Mouse (Mus musculus): ENCODE measurements at regions not wholly inside any gene's neighbourhood (a gene's known extent, or its start where the extent isn't known, plus 50 kb on each side); places are given as distances from the start of the nearest gene placed in this dataset.

GRCm38 (mm10) chr2:160028459-160028858 is 305.5 kb downstream of the Gm826 start:
- Histone ChIP-seq H3K27me3 (ENCODE audit: control insufficient read depth, insufficient read depth, low read depth, low read length) (no peaks in the 10 kb centered on the region), H3K9ac (ENCODE audit: low read depth, low read length) (no peak overlapping the region), H3K4me1 (ENCODE audit: control insufficient read depth, low read depth, low read length) (no peaks in the 10 kb centered on the region), H3K4me2 (ENCODE audit: low read depth, low read length) (no peak overlapping the region), H3K36me3 (ENCODE audit: control insufficient read depth, insufficient read depth) (no peaks in the 10 kb centered on the region), H3K4me3 (ENCODE audit: low read depth, low read length) (no peak overlapping the region), H3K27ac (ENCODE audit: low read length) (no peak overlapping the region), H3K9me3 (replicated peaks; ENCODE audit: control insufficient read depth, low read length) (no peaks in the 10 kb centered on the region)
- ATAC-seq (ENCODE audit: low read depth) = no peak
- WGBS (ENCODE audit: insufficient replicate concordance) = 33% methylated on average over 2 of the region's 2 CpGs

- no peak overlapping the region for H3K9ac ChIP-seq (ENCODE audit: low read depth, low read length)
- 43% methylated on average over 3 of the region's 3 CpGs for WGBS (ENCODE audit: insufficient replicate concordance)
- H3K4me2 ChIP-seq (ENCODE audit: low read depth, low read length) = no peak overlapping the region
- no peaks in the 10 kb centered on the region for H3K27me3 ChIP-seq (ENCODE audit: control insufficient read depth, insufficient read depth, low read depth, low read length)
- H3K4me1 ChIP-seq (ENCODE audit: control insufficient read depth, low read depth, low read length) = no peaks in the 10 kb centered on the region
- no peaks in the 10 kb centered on the region for H3K9me3 ChIP-seq (replicated peaks; ENCODE audit: control insufficient read depth, low read length)
- H3K4me3 ChIP-seq (ENCODE audit: low read depth, low read length) = no peak overlapping the region
- H3K36me3 ChIP-seq (ENCODE audit: control insufficient read depth, insufficient read depth) = no peaks in the 10 kb centered on the region
- no peak for ATAC-seq (ENCODE audit: low read depth)
- no peak overlapping the region for H3K27ac ChIP-seq (ENCODE audit: low read length)
Measured at GRCm38 (mm10) chr2:160025911-160026310, 308.1 kb downstream of the Gm826 start.

GRCm38 (mm10) chr2:160021541-160021940 is 312.4 kb downstream of the Gm826 start:
- H3K4me3 ChIP-seq (ENCODE audit: low read depth, low read length) = no peak overlapping the region
- 52% methylated on average over 4 of the region's 4 CpGs for WGBS (ENCODE audit: insufficient replicate concordance)
- no peak overlapping the region for H3K4me2 ChIP-seq (ENCODE audit: low read depth, low read length)
- H3K27ac ChIP-seq (ENCODE audit: low read length) = no peak overlapping the region
- H3K27me3 ChIP-seq (ENCODE audit: control insufficient read depth, insufficient read depth, low read depth, low read length) = no peaks in the 10 kb centered on the region
- H3K9ac ChIP-seq (ENCODE audit: low read depth, low read length) = no peak overlapping the region
- no peaks in the 10 kb centered on the region for H3K9me3 ChIP-seq (replicated peaks; ENCODE audit: control insufficient read depth, low read length)
- no peak; the same call in 1 of the 2 replicates for ATAC-seq (ENCODE audit: low read depth)
- no peaks in the 10 kb centered on the region for H3K4me1 ChIP-seq (ENCODE audit: control insufficient read depth, low read depth, low read length)
- H3K36me3 ChIP-seq (ENCODE audit: control insufficient read depth, insufficient read depth) = no peaks in the 10 kb centered on the region

- no peak for ATAC-seq (ENCODE audit: low read depth)
- H3K4me2 ChIP-seq (ENCODE audit: low read depth, low read length) = no peak overlapping the region
- no peaks in the 10 kb centered on the region for H3K4me1 ChIP-seq (ENCODE audit: control insufficient read depth, low read depth, low read length)
- no peaks in the 10 kb centered on the region for H3K36me3 ChIP-seq (ENCODE audit: control insufficient read depth, insufficient read depth)
- H3K27me3 ChIP-seq (ENCODE audit: control insufficient read depth, insufficient read depth, low read depth, low read length) = no peaks in the 10 kb centered on the region
- no peaks in the 10 kb centered on the region for H3K9me3 ChIP-seq (replicated peaks; ENCODE audit: control insufficient read depth, low read length)
- no peak overlapping the region for H3K4me3 ChIP-seq (ENCODE audit: low read depth, low read length)
- whole genome bisulfite sequencing (ENCODE audit: insufficient replicate concordance) = 66% methylated on average over 2 of the region's 2 CpGs
- no peak overlapping the region for H3K27ac ChIP-seq (ENCODE audit: low read length)
- no peak overlapping the region for H3K9ac ChIP-seq (ENCODE audit: low read depth, low read length)
Measured at GRCm38 (mm10) chr2:160020876-160021275, 313.1 kb downstream of the Gm826 start.

- Histone ChIP-seq H3K4me3 (ENCODE audit: low read depth, low read length) (no peak overlapping the region), H3K4me2 (ENCODE audit: low read depth, low read length) (no peak overlapping the region), H3K9me3 (replicated peaks; ENCODE audit: control insufficient read depth, low read length) (no peaks in the 10 kb centered on the region), H3K27me3 (ENCODE audit: control insufficient read depth, insufficient read depth, low read depth, low read length) (no peaks in the 10 kb centered on the region), H3K36me3 (ENCODE audit: control insufficient read depth, insufficient read depth) (no peaks in the 10 kb centered on the region), H3K9ac (ENCODE audit: low read depth, low read length) (no peak overlapping the region), H3K4me1 (ENCODE audit: control insufficient read depth, low read depth, low read length) (no peaks in the 10 kb centered on the region), H3K27ac (ENCODE audit: low read length) (no peak overlapping the region)
- ATAC-seq (ENCODE audit: low read depth) = no peak
- WGBS (ENCODE audit: insufficient replicate concordance) = 58% methylated on average over 5 of the region's 5 CpGs
Measured at GRCm38 (mm10) chr2:160017020-160017812, 316.7 kb downstream of the Gm826 start.

GRCm38 (mm10) chr2:160011421-160011820 is 322.5 kb downstream of the Gm826 start:
- Histone ChIP-seq H3K27me3 (ENCODE audit: control insufficient read depth, insufficient read depth, low read depth, low read length) (no peaks in the 10 kb centered on the region), H3K9ac (ENCODE audit: low read depth, low read length) (no peak overlapping the region)
- 59% methylated on average over 6 of the region's 6 CpGs for WGBS (ENCODE audit: insufficient replicate concordance)

GRCm38 (mm10) chr2:160002695-160003094 is 331.3 kb downstream of the Gm826 start:
- Histone ChIP-seq H3K4me1 (ENCODE audit: control insufficient read depth, low read depth, low read length) (no peaks in the 10 kb centered on the region), H3K27ac (ENCODE audit: low read length) (no peak overlapping the region), H3K36me3 (ENCODE audit: control insufficient read depth, insufficient read depth) (no peaks in the 10 kb centered on the region), H3K9ac (ENCODE audit: low read depth, low read length) (no peak overlapping the region), H3K4me2 (ENCODE audit: low read depth, low read length) (no peak overlapping the region), H3K4me3 (ENCODE audit: low read depth, low read length) (no peak overlapping the region), H3K27me3 (ENCODE audit: control insufficient read depth, insufficient read depth, low read depth, low read length) (no peaks in the 10 kb centered on the region), H3K9me3 (replicated peaks; ENCODE audit: control insufficient read depth, low read length) (no peaks in the 10 kb centered on the region)
- 56% methylated on average over 3 of the region's 3 CpGs for WGBS (ENCODE audit: insufficient replicate concordance)
- no peak for ATAC-seq (ENCODE audit: low read depth)

More at GRCm38 (mm10) chr2:160011421-160011820, 322.5 kb downstream of the Gm826 start:
- Histone ChIP-seq H3K4me2 (ENCODE audit: low read depth, low read length) (no peak overlapping the region), H3K4me3 (ENCODE audit: low read depth, low read length) (no peak overlapping the region), H3K27ac (ENCODE audit: low read length) (no peak overlapping the region), H3K9me3 (replicated peaks; ENCODE audit: control insufficient read depth, low read length) (no peaks in the 10 kb centered on the region), H3K4me1 (ENCODE audit: control insufficient read depth, low read depth, low read length) (no peaks in the 10 kb centered on the region), H3K36me3 (ENCODE audit: control insufficient read depth, insufficient read depth) (no peaks in the 10 kb centered on the region)
- ATAC-seq (ENCODE audit: low read depth) = no peak

GRCm38 (mm10) chr2:160000449-160000848 is 333.5 kb downstream of the Gm826 start:
- no peaks in the 10 kb centered on the region for H3K4me1 ChIP-seq (ENCODE audit: control insufficient read depth, low read depth, low read length)
- H3K27ac ChIP-seq (ENCODE audit: low read length) = no peak overlapping the region
- no peak overlapping the region for H3K9ac ChIP-seq (ENCODE audit: low read depth, low read length)
- no peaks in the 10 kb centered on the region for H3K36me3 ChIP-seq (ENCODE audit: control insufficient read depth, insufficient read depth)
- H3K9me3 ChIP-seq (replicated peaks; ENCODE audit: control insufficient read depth, low read length) = no peaks in the 10 kb centered on the region
- no peak overlapping the region for H3K4me3 ChIP-seq (ENCODE audit: low read depth, low read length)
- WGBS (ENCODE audit: insufficient replicate concordance) = 43% methylated on average over 4 of the region's 4 CpGs
- ATAC-seq (ENCODE audit: low read depth) = no peak
- H3K27me3 ChIP-seq (ENCODE audit: control insufficient read depth, insufficient read depth, low read depth, low read length) = no peaks in the 10 kb centered on the region
- no peak overlapping the region for H3K4me2 ChIP-seq (ENCODE audit: low read depth, low read length)

GRCm38 (mm10) chr2:159997395-159997794 is 336.6 kb downstream of the Gm826 start:
- H3K4me1 ChIP-seq (ENCODE audit: control insufficient read depth, low read depth, low read length) = no peaks in the 10 kb centered on the region
- no peaks in the 10 kb centered on the region for H3K9me3 ChIP-seq (replicated peaks; ENCODE audit: control insufficient read depth, low read length)
- H3K36me3 ChIP-seq (ENCODE audit: control insufficient read depth, insufficient read depth) = no peaks in the 10 kb centered on the region
- no peak for ATAC-seq (ENCODE audit: low read depth)
- H3K27me3 ChIP-seq (ENCODE audit: control insufficient read depth, insufficient read depth, low read depth, low read length) = no peaks in the 10 kb centered on the region
- no peak overlapping the region for H3K9ac ChIP-seq (ENCODE audit: low read depth, low read length)
- H3K4me3 ChIP-seq (ENCODE audit: low read depth, low read length) = no peak overlapping the region
- H3K4me2 ChIP-seq (ENCODE audit: low read depth, low read length) = no peak overlapping the region
- WGBS (ENCODE audit: insufficient replicate concordance) = 67% methylated on average over 9 of the region's 9 CpGs
- no peak overlapping the region for H3K27ac ChIP-seq (ENCODE audit: low read length)
